Mouse (Mus musculus): ENCODE results near the gene Fndc3b. TPM values are rescaled to one million over a fixed set of nuclear protein-coding genes. Genes with fewer than 3 reads are reported as not detected.

The Fndc3b gene
- total RNA-seq, 2 experiments from 2014 or later: 18.9 to 26.2 TPM

DNA sequence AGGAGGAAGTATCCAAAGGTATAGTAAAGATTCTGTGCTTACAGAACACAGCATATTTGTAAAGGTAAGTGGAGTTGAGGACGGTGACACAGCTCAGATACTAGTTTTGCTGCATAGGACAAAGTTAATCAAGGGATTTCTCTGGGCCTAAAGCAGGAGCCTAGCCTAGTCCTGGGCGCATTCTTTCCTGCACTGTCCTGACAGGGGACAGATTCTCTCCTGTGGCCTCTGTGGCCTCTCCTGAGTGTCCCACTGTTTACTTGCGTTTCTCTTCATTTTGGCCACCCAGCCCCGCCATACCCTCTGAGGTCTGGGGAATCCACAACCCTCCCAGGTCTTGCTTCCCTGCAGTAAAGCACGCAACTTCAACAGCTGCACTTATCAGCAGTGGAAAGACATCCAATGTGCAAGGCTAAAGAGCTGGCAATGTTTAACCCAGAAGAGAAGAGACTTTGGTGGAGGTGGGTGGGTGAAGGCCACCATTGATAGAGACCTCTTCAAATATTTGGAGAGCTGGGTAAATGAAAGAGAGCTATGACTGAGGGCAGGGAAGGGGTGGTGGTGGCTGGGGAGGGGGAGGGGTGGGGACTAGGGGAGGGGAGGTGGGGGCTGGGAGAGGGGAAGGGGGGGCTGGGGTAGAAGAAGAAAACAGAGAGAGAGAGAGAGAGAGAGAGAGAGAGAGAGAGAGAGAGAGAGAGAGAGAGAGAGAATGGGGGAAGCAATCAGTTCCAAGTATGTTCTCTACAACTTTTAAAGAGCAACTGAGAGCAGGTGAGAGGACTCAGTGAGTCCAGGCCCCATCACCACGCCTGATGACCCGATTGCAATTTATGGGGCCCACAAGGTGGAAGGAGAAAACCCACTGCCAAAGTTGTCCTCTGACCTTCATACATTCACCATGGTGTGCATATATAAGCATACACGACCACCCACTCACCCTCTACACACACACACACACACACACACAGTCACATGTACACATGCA lies 18.0 kb upstream of the Fndc3b start:
- H3K4me3 ChIP-seq: no peak overlapping the region
- TF ChIP-seq CTCF (conservative IDR thresholded peaks at IDR 0.05): no peak
- no peak for DNase-seq (ENCODE audit: low spot score in 2 of 2)
- H3K27ac ChIP-seq: no peak overlapping the region

- Histone ChIP-seq H3K4me3 (no peak overlapping the region), H3K27ac (no peak overlapping the region)
- DNase-seq (ENCODE audit: low spot score in 2 of 2): no peak
- no peak for TF ChIP-seq CTCF (conservative IDR thresholded peaks at IDR 0.05)
Observed at GRCm38 (mm10) chr3:27728176-27728575, 17.1 kb upstream of the Fndc3b start.

DNA sequence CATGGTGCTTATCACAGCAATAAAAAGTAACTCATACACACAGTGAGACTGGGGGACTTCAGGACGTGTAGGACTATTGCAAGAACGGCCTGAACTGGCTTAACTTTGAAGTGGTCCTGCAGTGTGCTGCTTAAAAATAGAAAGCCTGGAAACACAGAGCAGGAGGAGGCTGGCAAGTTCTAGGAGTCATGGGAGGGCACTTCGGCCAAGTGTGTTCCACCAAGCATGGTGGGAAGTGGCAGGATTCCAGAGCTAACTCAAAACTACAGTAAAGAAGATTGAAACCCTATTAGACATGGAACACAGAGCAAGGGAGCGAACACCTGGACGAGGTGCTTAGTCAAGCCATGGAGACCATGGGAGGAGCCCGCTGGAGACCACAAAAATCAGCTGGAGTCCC lies 14.6 kb upstream of the Fndc3b start:
- TF ChIP-seq CTCF (conservative IDR thresholded peaks at IDR 0.05): no peak
- Histone ChIP-seq H3K4me3 (no peak overlapping the region), H3K27ac (no peak overlapping the region)
- no peak for DNase-seq (ENCODE audit: low spot score in 2 of 2)

DNA sequence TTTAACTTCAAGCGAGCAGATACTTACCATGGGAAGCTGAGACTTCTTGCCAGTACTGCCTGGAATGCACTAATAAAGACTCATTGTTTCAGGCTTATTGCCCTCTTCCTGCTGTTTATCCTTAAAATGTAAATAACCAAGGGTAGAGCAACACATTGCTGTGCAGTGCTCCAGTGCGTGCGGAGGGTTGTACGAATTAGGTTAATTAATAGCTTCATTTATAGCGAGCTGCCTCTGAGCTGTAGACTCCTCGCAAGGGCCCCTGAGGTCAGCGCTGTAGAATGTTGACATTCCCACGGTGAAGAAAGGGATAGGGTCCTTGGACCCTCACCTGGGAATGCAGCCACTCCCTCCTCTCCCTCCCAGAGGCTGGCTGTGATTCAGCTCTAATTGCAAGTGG lies 13.1 kb upstream of the Fndc3b start:
- Histone ChIP-seq H3K27ac (no peak overlapping the region), H3K4me3 (no peak overlapping the region)
- TF ChIP-seq CTCF (conservative IDR thresholded peaks at IDR 0.05): no peak
- DNase-seq (ENCODE audit: low spot score in 2 of 2): no peak

- no peak for TF ChIP-seq CTCF (conservative IDR thresholded peaks at IDR 0.05)
- no peak overlapping the region for H3K27ac ChIP-seq
- no peak for DNase-seq (ENCODE audit: low spot score in 2 of 2)
- H3K4me3 ChIP-seq: no peak overlapping the region
Observed at GRCm38 (mm10) chr3:27718829-27719365, 7.8 kb upstream of the Fndc3b start.

DNA sequence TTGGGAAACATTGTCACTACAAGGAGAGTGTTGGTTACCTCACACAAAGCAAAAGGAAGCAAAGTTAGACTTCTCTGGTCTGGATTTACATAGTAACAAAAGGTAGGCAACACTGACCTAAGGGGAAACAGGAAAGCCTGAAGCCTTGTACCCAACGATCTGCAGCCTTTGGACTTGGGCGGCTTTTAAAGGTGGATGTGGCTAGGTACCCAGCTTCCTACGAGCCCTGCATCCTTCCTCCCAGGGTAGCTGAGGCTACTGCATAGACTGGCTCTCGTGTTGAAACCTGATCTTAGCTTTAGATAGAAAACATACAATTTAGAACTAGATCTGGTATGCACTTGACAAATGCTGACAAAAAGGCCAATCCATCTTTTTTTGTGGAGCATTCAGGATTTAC lies 2.9 kb upstream of the Fndc3b start:
- H3K4me3 ChIP-seq: no peak overlapping the region
- DNase-seq (ENCODE audit: low spot score in 2 of 2): no peak
- H3K27ac ChIP-seq: no peak overlapping the region
- TF ChIP-seq CTCF (conservative IDR thresholded peaks at IDR 0.05): no peak

DNA sequence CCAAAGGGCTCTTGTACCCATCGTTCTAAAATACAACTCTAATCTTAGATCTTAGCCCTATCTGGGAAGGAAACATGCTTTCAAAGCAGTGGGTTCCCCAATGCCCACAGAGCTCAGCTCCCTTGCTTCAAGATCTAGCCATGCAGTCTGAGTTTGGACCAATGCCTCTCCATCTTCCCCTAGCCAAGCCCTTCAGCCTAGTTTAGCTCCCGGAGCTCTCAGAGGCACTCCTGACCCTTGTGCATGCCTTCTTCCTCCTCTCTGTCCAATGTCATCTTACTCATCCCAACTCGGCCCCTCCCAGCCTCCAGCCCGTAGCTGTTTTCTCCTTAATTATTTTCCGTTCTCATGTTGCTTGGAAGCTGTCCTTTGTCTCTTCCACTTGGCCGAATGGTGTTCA lies 1.3 kb upstream of the Fndc3b start:
- DNase-seq (ENCODE audit: low spot score in 2 of 2): no peak
- Histone ChIP-seq H3K27ac (no peak overlapping the region), H3K4me3 (no peak overlapping the region)
- no peak for TF ChIP-seq CTCF (conservative IDR thresholded peaks at IDR 0.05)

DNA sequence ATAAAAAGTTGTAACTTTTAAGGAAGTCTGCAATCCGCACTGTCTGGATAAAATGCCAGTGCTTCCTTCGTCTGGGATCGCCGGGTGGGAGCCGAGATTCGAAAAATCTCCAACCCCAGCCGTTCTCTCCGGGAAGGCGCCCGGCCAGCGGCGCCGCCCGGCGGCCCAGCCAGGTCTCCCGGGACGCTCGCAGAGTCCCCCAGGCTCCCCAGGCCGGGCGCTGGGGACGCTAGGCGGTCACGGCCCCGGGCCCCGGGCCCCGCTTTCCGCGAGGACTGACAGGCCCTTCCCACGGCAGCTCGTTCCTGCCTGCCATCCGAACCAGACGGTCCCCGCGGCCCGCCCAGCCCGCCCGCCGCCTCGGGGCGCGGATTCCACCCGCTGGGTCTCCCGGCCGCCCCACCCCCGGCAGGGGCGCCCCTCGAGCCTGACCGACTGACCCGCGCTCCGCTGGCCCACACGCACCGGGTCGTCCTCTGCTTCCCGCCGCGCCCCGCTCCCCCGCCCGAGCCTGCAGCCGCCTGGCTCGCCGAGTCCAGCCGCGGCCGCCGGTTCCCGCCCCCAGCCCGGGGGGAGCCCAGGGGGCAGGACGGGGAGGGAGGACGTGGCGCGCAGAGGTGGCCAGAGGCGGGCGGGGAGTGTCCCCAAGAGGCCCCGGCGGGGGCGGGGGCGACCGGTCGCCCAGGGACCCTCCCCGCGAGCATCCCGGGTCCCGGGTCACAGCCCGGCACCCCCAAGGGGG lies 1.0 kb downstream of the Fndc3b start:
- H3K4me3 ChIP-seq: peak overlapping the region; percentile 93
- H3K27ac ChIP-seq: peak overlapping the region; percentile 89
- peak; percentile 21 to 41 for DNase-seq (ENCODE audit: low spot score in 2 of 2)
- TF ChIP-seq CTCF (conservative IDR thresholded peaks at IDR 0.05): peak; percentile 53

GRCm38 (mm10) chr3:27709096-27709905 lies 1.8 kb downstream of the Fndc3b start:
- no peak for TF ChIP-seq CTCF (conservative IDR thresholded peaks at IDR 0.05)
- no peak for DNase-seq (ENCODE audit: low spot score in 2 of 2)
- H3K27ac ChIP-seq: peak overlapping the region; percentile 89
- H3K4me3 ChIP-seq: peak overlapping the region; percentile 93

- DNase-seq (ENCODE audit: low spot score in 2 of 2): no peak
- Histone ChIP-seq H3K27ac (no peak overlapping the region), H3K4me3 (peak overlapping the region; percentile 93)
- peak; percentile 37; the same call in 1 of the 2 replicates for TF ChIP-seq CTCF (conservative IDR thresholded peaks at IDR 0.05)
Observed at GRCm38 (mm10) chr3:27708581-27708980, 2.5 kb downstream of the Fndc3b start.

- TF ChIP-seq CTCF (conservative IDR thresholded peaks at IDR 0.05): no peak
- DNase-seq (ENCODE audit: low spot score in 2 of 2): no peak
- Histone ChIP-seq H3K4me3 (no peak overlapping the region), H3K27ac (no peak overlapping the region)
Observed at GRCm38 (mm10) chr3:27705761-27706160, 5.3 kb downstream of the Fndc3b start.

DNA sequence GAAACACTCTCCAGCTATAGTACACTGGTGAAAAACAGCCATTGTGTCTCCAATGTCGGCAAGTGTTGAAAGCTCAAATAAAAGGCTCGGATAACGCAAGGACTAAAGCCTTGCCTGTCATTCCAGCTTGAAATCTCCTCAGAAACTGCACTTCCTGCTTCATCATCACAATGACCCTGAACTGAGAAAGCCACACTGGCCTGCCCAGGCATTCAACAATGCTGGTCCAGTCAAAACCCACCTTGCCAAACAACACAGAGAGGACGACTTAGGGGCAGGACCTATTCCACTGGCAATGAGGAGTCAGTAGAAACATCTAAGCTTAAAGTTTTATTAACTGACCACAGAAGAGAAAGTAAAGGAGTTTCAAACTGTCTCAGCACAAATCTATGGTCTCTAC lies 6.1 kb downstream of the Fndc3b start:
- no peak overlapping the region for H3K27ac ChIP-seq
- no peak overlapping the region for H3K4me3 ChIP-seq
- DNase-seq (ENCODE audit: low spot score in 2 of 2): no peak
- no peak for TF ChIP-seq CTCF (conservative IDR thresholded peaks at IDR 0.05)
